Mouse (Mus musculus) embryo, embryonic 11 days (tissue): ENCODE results near the gene Dexi.
A peak's percentile ranks its signal among the peaks of the same experiment; 100 is the strongest.

Experiments used
- DNase-seq: peaks from one replicate; pipeline ENCODE4 v3.0.0-alpha.2; 2015

The Dexi gene

DNA sequence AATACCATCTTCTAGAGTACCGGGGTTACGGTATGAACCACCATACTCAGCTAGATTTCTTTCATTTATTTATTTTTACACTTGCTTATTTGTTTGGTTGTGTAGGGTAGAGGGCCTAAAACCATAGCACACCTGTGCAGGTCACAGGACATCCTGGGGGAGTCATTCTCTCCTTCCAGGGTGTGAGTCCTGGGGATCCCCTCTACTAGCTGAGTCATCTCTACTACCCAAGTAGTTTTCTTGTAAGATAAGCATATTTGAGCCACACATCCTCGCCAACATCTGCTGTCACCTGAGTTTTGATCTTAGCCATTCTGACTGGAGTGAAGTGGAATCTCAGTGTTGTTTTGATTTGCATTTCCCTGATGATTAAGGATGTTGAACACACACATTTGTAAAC, 50.3 kb downstream of the Dexi start:
- DNase-seq = no peak

DNA sequence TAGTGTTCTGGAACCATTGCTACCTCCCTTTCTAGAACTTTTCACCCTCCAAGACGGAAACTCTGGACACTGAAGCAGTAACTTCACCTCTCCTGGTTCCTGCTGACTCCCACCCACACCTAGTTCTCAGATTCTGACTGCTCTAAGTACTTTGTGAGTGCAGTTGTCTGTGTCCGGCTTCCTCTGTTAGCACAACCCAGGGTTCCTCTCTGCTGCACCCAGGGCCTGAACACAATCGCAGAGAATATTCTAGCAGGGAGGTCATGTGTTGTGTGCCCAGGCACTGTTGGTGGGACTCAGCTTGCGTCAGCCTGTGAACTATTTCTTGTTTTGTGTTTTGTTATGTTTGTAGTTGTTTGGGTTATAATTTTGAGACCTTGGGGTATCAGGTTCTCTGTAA, 51.1 kb downstream of the Dexi start:
- no peak for DNase-seq

DNA sequence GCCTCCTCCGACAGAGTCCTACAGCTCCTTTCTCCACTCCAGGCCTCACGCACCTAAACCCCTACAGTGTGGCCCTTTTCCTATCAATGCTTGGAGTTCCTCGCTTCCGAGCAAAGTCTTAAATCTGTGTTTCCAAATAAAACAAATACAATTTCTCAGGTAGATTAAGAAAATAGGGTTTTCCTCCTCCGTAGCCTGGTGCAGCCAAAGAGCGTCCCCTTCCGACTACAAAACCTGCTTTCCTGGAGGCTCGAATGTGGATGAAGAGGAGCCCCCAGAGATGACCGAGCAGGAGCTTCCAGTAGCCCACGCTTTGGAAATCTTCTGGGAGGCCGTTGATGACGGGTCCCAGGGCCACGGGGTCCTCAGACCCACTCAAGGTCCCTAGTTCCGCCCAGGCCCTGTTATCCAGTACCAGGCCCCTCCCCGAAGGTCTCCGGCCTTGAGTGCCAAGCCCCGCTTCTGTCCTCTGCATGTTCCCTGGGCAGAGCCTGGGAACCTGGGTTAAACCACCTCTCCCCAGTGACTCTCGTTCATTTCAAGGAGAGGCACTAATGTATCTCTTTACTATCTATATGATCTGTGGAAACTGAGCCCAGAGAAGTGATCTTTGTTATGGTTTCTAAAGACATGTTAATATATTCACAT, 52.2 kb downstream of the Dexi start:
- DNase-seq = no peak

DNA sequence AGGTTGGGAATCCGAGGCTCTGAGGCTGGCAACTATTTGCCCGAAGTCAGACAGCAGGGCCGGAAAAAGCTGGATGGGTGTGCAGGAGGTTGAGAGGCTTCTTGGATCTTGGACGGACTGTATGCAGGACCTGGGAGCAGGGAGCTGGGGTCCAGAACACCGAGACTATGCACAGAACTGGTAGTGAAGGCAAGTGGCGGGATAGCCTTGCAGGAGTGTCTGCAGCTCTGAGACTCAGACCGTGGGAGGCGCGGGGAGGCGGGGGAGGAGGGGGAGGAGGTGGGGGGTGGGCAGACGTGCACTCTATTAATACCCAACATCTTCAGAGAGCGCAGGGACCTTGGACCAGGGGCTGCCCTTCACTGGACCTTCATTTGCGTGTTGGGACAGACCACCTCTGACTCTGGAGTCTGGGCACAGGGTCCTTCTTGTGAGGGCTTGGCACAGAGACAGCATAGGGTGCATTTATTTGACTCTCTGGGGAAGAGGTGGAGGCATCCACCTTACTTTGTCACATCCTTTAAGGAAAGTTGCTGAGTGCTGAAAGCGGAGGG, 52.9 kb downstream of the Dexi start:
- DNase-seq = no peak

DNA sequence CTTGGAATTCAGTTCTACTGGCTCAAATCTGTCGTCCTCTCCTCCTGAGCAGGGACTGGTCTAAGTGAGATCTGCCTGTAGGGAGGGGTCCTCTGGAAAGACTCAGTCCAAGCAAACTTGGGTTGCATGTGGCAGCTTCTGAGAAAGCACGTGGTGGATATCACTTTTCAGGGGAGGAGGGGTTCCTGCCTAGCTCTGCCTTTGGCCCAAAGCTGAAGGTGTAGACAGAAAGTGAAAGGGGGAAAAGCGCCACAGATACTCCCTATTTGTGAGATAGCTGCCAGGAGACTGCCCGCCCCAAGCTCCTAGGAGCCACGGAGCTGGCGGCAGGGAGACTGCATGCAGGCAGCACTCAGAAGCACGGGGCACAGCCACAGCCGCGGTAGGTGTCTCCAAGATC, 53.4 kb downstream of the Dexi start:
- peak; percentile 24 for DNase-seq

DNA sequence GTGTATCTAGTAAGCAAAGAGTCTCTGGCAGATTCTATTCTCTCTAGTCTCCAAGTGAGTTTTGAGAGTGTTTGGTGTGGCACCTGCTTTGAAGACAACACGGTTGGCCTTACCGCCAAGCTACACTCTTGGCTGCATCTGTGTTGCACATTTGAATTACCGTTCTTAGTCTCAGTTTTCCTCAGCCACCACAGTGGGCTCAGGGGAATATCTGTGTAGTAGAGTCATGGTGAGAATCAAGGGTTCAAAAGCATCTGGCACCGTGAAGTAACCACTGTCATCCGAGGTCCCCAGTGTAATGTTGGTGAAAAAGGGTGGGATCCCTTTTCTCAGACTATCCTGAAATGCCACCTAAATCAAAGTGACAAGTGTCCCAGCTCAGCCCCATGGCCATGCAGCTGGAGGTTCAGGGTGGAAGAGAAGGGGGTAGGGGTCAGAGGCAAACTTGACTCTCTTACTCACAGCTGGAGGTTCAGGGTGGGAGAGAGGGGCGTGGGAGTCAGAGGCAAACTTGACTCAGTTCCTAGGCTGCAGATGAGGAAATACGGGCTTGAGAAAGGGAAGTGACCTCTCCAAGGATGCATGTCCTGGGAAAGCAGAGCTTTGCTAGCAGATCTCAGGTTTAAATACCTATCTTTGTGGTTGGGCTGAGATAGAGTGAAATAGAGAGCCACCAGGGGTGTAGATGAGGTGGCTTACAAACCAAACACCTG, 53.9 kb downstream of the Dexi start:
- DNase-seq = no peak

DNA sequence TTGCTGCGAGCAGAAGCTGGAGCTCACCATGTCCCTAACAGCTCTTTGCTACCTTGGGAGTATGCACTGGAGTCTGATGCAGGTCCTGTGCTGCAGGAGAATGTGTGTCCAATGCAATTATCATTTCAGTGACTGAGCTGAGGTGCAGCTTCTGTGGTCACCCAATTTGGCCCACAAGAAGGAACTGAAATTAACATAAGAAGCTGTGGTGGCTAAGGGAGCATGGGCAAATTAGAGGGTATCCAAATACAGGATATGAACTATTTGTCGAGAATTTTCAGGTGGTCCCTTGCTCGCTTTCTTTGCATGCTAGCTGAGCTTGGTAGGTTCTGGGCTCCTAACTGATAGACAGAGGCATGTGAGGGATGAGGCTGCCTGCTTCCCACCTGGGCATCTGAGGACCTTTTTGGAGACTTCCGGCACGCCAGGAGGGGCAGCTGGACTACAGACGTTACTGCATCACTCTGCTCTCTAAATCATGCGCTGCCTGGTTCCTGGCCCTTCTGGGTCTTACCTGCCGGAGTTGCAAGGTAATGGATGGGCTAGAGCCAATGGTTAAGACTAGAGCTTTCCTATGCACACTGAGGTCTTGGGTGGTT, 54.9 kb downstream of the Dexi start:
- DNase-seq = no peak

DNA sequence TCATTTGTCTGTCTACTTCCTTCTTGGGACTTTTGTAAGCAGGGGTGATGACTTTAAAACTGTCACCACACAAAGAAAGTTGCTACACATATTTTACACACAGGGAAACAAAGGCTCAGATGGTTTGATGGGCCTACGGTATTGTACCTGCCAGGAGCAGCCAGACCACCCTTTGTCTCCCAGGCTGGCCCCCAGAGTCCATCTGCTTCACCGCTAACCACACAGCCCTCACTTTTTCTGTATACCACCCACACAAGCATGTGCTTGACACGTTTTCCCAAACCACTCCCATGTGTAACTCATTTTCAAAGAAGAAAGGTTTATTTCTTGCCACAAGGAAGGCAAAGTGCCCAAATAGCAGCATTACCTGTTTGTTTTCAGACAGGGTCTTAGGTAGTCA, 55.9 kb downstream of the Dexi start:
- DNase-seq = no peak

DNA sequence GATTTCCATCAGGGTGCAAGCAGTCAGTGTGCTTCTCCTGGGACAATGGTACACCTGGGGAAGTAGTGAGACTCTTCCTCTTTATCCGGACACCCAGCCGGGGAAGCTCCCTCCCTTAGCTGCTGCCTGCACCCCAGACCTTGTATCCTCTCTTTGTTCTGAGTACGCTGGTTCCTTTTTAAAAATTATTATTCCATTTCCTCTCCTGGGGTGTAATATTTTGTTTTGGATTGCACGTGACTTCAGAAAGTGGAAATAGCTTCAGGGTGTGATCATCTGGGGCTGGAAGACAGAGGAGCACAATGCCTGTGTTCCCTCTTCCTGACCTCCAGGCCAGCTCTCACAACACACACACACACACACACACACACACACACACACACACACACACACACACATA, 60.5 kb downstream of the Dexi start:
- DNase-seq = no peak

DNA sequence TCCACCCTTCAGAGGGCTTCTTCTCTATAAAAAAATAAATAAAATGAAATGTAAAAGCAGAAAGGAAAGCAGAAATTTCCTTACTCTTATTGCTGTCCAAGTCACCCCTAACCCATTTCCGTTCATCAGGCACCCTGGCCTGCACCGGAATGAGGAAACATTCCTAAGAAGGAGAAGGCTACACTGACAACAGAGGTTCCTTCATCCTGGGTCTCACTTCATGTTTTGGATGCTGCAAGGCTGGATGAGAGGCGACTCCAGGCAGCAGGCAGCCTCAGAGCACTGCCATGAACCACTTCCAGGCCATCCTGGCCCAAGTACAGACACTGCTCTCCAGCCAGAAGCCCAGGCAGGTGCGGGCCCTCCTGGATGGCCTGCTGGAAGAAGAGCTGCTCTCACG, 63.0 kb downstream of the Dexi start, which contains the start of gene Ciita:
Gene Ciita (plus strand): TSS at position 203 of the 400 bp plus-strand sequence.
- DNase-seq = no peak

DNA sequence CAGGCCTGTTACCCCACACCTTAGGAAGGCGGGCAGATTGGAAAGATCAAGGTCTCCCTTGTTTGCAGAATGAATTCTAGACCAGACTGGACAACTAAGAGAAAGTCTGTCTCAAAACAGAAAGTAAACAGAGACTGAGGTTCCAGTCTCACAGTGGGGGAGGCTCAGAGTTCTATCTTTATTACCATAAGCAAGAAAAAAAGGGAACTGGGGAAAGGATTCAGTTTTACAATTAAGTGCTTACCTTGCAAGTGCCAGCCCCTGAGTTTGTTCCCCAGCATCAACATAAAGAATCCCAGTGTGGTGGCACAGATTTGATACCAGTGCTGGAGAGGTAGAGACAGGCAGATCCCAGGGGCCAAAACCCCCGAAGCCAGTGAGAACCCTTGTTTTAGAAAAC, 66.9 kb downstream of the Dexi start:
- DNase-seq = no peak

DNA sequence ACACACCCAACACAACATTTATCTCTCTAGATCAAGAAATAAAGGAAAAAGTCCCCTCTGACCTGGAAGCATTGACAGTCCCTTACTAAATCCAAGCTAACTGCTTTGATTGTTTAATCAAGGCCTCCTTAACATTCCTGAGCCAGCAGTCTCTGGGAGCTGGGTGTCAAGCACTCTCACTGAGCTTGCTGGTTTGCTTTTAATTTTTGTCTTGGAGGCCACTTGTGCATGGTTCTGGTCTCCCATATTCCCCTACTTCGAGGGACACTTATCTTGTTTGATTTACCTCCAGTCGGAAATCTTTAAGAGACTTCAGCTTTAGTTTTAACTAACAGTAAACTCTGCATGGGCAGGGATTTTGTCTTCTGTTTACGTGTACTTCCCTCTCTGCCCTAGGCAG, 67.9 kb downstream of the Dexi start:
- no peak for DNase-seq

DNA sequence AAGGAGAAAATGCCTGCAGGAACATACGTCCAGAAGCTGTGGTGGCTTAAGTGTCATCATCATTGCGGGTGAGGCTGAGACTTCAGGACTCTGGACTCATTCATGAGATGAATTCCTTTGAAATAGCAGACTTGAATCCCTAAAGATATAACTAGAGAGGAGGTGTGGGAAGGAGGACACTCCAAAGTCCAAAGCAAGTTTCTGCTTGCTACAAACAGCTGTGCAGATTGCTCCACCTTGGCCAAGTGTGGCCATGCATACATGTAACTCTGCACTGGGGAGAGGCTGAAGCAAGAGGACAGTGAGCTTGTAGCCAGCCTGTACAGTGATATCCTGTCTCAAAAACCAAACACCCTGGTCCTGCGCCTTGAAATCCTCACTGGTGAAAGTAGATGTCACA, 70.9 kb downstream of the Dexi start:
- DNase-seq = no peak

DNA sequence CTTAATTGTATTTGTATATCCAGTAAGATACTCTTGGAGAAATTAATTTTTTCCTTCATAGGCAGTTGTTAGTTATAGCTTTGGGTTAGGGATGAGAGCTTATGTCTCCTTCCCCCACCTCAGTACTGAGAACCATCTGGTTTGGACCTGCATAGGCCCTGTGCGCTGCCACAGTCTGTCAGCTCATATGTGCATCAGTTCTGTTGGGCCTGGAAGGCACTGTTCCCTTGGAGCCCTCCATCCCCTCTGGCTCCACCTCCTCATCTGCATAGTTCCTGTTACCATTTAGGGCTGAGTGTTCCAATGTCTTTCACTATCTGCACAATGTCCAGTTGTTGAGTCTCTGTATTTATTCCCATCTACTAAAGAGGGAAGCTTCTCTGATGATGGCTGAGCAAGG, 74.7 kb downstream of the Dexi start:
- no peak for DNase-seq

DNA sequence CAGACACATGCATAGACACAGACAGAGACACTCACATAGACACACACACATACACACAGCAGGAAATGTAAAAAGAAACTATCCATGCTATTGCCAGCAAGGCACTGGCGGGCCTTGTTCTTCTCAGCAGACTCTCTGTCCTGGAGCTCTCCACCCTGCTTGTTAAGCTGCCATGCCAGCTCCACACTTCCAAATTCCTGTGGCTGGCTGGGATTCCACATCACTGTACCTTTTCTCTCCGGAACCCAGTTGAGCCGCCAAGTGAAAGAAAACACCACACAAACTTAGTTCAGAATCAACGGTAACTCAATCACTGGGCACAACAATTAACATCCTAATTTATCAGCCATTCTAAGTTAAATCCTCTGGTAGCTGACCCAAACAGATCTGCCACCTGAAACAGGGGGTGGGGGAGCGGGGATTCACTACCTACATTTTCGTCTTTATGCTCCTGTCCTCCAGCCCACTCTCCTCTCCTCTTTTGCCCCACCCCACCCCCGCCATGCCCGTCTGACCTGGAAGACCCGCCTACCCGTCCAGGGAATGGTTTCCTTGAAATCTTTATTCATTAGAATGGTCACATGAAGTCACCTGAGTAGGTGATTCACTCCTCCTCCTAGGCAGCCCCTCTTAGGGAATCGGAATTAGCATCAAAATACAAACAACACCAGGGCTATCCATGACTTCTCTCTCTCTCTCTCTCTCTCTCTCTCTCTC, 75.3 kb downstream of the Dexi start:
- DNase-seq = no peak

DNA sequence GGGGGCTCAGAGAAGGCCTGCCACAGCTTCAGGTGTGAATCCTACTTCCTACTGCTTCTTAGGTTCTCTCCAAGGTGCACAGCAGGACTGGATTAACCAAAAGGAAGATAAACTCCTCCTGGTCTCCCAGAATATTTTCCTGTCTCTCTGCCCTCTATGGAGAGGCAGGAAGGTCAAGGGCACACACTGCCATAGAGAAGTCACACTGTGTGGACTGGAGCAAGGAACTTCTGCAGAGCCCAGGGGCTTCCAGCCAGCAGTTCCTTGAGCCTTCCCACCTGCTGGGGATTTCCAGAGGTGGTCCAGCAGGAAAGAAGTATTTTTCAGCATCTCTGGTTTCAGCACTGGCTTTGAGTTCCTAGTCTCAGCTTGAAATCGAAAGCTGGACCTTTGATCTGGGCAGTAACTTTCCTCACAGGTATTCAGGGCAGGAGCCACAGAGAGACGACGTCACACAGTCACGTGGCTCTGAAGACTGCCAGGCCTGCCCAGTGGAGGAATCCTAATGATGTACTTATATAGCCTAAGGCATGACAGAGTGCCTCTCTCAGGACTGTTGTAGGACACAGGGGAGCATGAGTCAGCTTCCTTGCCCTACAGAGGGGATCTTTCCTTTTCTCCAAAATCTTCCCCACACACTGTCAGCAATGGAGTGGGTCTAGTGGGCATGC, 77.7 kb downstream of the Dexi start:
- no peak for DNase-seq

DNA sequence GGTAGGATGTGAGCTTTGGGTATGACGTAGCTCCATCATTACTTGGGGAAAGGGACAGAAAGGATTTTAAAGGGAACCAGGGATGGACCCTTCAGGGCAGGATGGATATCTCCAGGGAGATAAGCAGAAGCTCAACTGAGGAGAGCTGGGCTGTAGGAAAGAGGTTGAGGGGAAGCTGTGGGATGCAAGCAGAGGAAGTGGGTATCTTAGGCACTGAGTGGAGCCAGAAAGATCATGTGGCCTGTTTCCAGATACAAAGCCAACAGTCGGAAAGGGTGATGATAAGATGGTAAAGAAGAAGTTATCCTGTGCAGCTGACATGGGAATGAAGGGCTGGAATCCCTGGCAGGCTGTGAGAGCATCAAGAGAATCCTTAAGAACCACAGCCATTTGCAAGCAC, 81.7 kb downstream of the Dexi start:
- no peak for DNase-seq

DNA sequence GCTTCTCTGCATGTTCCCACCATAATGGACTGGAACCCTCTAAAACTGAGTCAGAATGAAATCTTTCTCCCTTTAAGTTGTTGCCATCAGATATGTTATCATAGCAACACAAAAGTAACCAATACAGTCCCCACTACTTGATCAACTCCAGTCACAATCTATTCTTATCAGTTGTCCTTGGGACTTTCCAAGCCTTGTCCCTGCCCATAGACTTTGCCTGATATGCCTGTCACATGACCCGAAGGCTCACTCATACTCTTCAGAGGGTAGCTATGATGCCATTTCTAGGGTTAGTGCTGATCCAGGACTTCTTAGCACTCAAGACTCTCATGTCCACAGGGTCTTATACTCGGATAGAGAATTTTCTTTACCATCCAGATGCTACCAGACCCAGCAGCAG, 82.7 kb downstream of the Dexi start:
- no peak for DNase-seq

DNA sequence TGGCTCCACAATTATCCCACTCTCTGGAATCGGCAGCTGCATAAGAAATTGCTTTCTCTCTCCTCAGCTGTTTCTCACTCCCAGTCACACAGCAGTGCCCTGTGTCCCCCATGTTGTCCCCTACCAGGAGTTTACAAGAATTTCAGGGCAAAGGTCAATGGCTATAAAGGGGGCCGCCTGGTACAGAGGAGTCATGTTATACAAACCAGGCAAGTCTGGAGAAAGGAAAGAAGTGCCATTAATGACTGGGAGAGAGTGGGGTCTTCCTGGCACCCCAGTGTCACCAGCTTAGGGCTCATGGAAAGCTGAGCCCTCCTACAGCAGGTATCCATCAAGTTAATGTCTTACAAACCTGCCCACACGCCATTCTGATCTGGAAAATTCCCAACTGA, 88.3 kb downstream of the Dexi start:
- DNase-seq = peak; percentile 39

DNA sequence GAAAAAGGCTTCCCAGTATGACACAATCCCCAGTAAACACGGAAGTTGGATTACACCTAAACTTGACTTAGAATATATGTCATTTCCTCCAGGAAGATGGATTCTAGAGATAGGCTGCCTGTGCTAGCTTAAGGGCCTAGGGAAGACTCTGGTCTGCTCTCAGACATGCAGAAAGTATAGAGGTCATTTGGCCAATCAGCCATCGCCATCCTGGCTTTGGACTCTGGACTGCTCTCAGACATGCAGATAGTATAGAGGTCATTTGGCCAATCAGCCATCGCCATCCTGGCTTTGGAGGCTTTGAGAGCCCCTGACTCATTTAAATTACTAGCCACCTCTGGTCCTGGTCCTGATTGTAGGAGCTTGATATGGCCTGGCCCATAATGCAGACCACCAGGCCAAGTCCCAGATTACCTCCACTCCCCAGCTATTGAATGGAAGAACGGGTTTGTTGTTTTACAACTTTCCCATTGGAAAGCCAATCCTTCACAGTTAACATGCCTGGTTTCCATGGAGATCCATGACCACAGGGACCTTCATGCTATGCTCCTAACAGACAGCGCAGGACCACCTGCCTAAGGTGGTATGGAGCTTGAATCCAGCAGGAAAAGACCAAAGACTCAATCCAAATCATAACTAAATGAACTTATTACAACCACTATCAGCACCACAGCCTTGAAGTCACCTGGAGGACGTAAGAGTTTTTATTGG, 88.8 kb downstream of the Dexi start:
- no peak for DNase-seq
